Mouse (Mus musculus) heart, postnatal 36 days (tissue): ENCODE data around the gene Rlf. TPM values are rescaled to one million over a fixed set of nuclear protein-coding genes. Genes with fewer than 3 reads are reported as not detected.
A peak's percentile ranks its signal among the peaks of the same experiment; 100 is the strongest.
"Not testable (repeated sequence)": the region's sequence is repeated elsewhere in the genome, so short reads cannot be mapped to it uniquely, and the experiment has no call there.

Experiments used
- DNase-seq, 2 experiments: peaks; one replicate each; pipeline ENCODE4 v3.0.0; 2021 to 2022
- intact Hi-C: fragments of 180-260 bp; cut with DNase I; formaldehyde crosslinking; loops from one replicate; pipeline ENCODE4 v1.15.1; 2025
- total RNA-seq, 2 experiments: library from RNA; stranded (reverse); gene quantifications; 2 replicates each; pipeline ENCODE4 v1.2.3; 2021

The Rlf gene
- total RNA-seq, 2 experiments from 2014 or later, result 10.7 to 11.2 TPM

- DNase-seq, result no peak
- intact Hi-C loops, result loop anchor here (1.0 kb wide), 1 partner anchor 9 kb away; no protein-coding TSS in a partner anchor
These were observed 35.2 kb downstream of the Rlf start for GRCm38 (mm10) chr4:121179669-121180068.

GRCm38 (mm10) chr4:121167656-121168055, 47.2 kb downstream of the Rlf start:
- DNase-seq, result no peak
- intact Hi-C loops, result no loop called here

GRCm38 (mm10) chr4:121166697-121167096, 48.2 kb downstream of the Rlf start:
- intact Hi-C loops, DNase-seq: not testable (repeated sequence)

GRCm38 (mm10) chr4:121163501-121164030, 51.3 kb downstream of the Rlf start:
- DNase-seq, result no peak
- intact Hi-C loops, result no loop called here

- DNase-seq, result no peak
- intact Hi-C loops, result no loop called here
These were observed 105.8 kb downstream of the Rlf start, which contains the start of gene Tmco2 for GRCm38 (mm10) chr4:121109126-121109525. Gene Tmco2, minus strand, starts transcription at chr4:121109226.

- intact Hi-C loops, result no loop called here
- DNase-seq, result no peak
These were observed 111.6 kb downstream of the Rlf start for GRCm38 (mm10) chr4:121103304-121103703.

GRCm38 (mm10) chr4:121097650-121098378, 117.1 kb downstream of the Rlf start, which contains the start of gene Zmpste24:
Gene Zmpste24, minus strand, starts transcription at chr4:121098241.
- peak; percentile 79 to 83 for DNase-seq
- intact Hi-C loops, result loop anchor here (5.0 kb wide), 2 partner anchors 119 to 134 kb away; partner anchors contain the start of gene Rlf

Other genes with a start within 250 kb of the Rlf start
- 10 to 100 TPM; 40.0 to 47.7 TPM for gene Smap2, start 197.8 kb downstream of the Rlf start, total RNA-seq
- gene Col9a2, start 175.7 kb downstream of the Rlf start, total RNA-seq, result under 1 TPM in 1 of 2 experiments, not detected in 1; 0.50 TPM
- 10 to 100 TPM; 21.7 to 24.6 TPM for gene Zmpste24, start 116.8 kb downstream of the Rlf start, total RNA-seq
- not detected for gene Tmco2, start 105.9 kb downstream of the Rlf start, total RNA-seq
- gene Gm12888, start 109.8 kb upstream of the Rlf start, total RNA-seq, result not detected
- not detected for gene Gm12886, start 208.0 kb upstream of the Rlf start, total RNA-seq